Mouse (Mus musculus) stomach, postnatal 0 days (tissue): ENCODE data around the gene AF067063. TPM values are rescaled to one million over a fixed set of nuclear protein-coding genes. Genes with fewer than 3 reads are reported as not detected.
A peak's percentile ranks its signal among the peaks of the same experiment; 100 is the strongest.
"Not testable (repeated sequence)": the region's sequence is repeated elsewhere in the genome, so short reads cannot be mapped to it uniquely, and the experiment has no call there.

Experiments
- ATAC-seq: fragments of 200-750 bp; cut with Nextera tagmentation; 2 replicates; pipeline ENCODE4 v1.8.0; 2017; ENCODE audit not compliant: low FRiP score, low TSS enrichment
- DNase-seq: peaks from one replicate; pipeline ENCODE4 v3.0.0-alpha.2; 2016; ENCODE audit warnings: low spot score
- H3K27ac ChIP-seq: fragments of 300-500 bp; sonication (generic); replicated peaks from 2 replicates; pipeline ENCODE4 v1.5.1; 2014; ENCODE audit warnings: mild to moderate bottlenecking, control low read depth
- H3K27me3 ChIP-seq: fragments of 300-500 bp; sonication (generic); 2 replicates; pipeline ENCODE4 v1.6.1; 2014; ENCODE audit warnings: low read length; ENCODE audit not compliant: control insufficient read depth, insufficient read depth
- H3K36me3 ChIP-seq: fragments of 300-500 bp; sonication (generic); 2 replicates; pipeline ENCODE4 v1.6.1; 2014; ENCODE audit warnings: low read length, mixed read lengths; ENCODE audit not compliant: control insufficient read depth, insufficient read depth
- H3K4me1 ChIP-seq: fragments of 300-500 bp; sonication (generic); replicated peaks from 2 replicates; pipeline ENCODE4 v1.6.1; 2014; ENCODE audit warnings: antibody characterized with exemption; ENCODE audit not compliant: control insufficient read depth, insufficient read depth
- H3K4me2 ChIP-seq: fragments of 300-500 bp; sonication (generic); replicated peaks from 2 replicates; pipeline ENCODE4 v1.6.1; 2014; ENCODE audit warnings: low read depth, mild to moderate bottlenecking, control low read depth, moderate library complexity
- H3K4me3 ChIP-seq: fragments of 300-500 bp; sonication (generic); 2 replicates; pipeline ENCODE4 v1.5.1; 2014; ENCODE audit warnings: low read depth, low read length, control low read depth
- H3K9ac ChIP-seq: fragments of 300-500 bp; sonication (generic); 2 replicates; pipeline ENCODE4 v1.6.1; 2014; ENCODE audit warnings: mild to moderate bottlenecking, low read length, control low read depth, mixed read lengths
- H3K9me3 ChIP-seq: fragments of 300-500 bp; sonication (generic); 2 replicates; pipeline ENCODE4 v1.6.1; 2016; ENCODE audit warnings: low read length; ENCODE audit not compliant: control insufficient read depth
- CTCF ChIP-seq: IDR thresholded peaks from 2 replicates; pipeline ENCODE4 v1.5.1; 2016; ENCODE audit warnings: antibody characterized with exemption, low read depth, mild to moderate bottlenecking, moderate library complexity
- WGBS: fragments of 180-500 bp; shearing (Covaris S2); extraction: QIAGEN DNeasy Blood & Tissue Kit; methylation state at CpG from one replicate; pipeline ENCODE4 v1.1.7; 2014; 5-methylcytosine and 5-hydroxymethylcytosine counted together
- polyA plus RNA-seq: library from polyadenylated mRNA; unstranded; fragments of >200 nt; fragmentation: Nextera tagmentation; extraction: Ambion mirVana; gene quantifications from 2 replicates; pipeline ENCODE4 v1.2.1, GENCODE M21; 2015

The AF067063 gene
- not detected in 2 replicates for polyA plus RNA-seq

GRCm38 (mm10) chr13:119830116-119830515, at the start of gene AF067063:
AF067063 (minus strand) TSS chr13:119830216.
- not testable (repeated sequence) for H3K9ac ChIP-seq, H3K27ac ChIP-seq, ATAC-seq, H3K4me2 ChIP-seq, DNase-seq, H3K9me3 ChIP-seq, H3K4me3 ChIP-seq, H3K36me3 ChIP-seq, H3K27me3 ChIP-seq, H3K4me1 ChIP-seq

- not testable (repeated sequence) for H3K36me3 ChIP-seq, H3K4me3 ChIP-seq, ATAC-seq, H3K9ac ChIP-seq, H3K27ac ChIP-seq, H3K4me2 ChIP-seq, H3K9me3 ChIP-seq, DNase-seq, H3K4me1 ChIP-seq, H3K27me3 ChIP-seq
- 71% methylated on average over 6 of the region's 7 CpGs for WGBS
Measured at GRCm38 (mm10) chr13:119864395-119864999, 34.5 kb upstream of the AF067063 start.

DNA sequence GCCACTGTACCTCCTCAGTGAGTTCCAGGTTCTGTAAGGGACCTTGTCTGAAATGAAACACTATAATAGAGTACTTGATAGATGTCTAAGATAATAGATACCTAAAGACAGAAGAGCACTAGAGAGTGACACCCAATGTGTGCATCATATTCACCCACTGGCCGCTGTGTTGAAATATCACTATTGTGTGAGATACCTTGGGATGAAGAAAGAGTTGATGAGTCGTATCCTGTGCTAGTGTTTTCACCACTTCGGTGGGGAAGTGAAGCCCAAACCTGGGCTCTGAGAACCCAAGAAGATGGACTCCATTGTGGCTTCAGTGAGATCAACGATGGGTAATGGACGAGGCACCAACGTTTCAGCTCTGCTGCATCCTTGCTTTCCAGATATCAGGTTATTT, 32.4 kb upstream of the AF067063 start:
- not testable (repeated sequence) for H3K4me2 ChIP-seq, H3K27me3 ChIP-seq, H3K4me3 ChIP-seq, H3K9me3 ChIP-seq, ATAC-seq, DNase-seq, H3K4me1 ChIP-seq, H3K36me3 ChIP-seq, H3K27ac ChIP-seq, H3K9ac ChIP-seq
- WGBS, result no CpG with 5 or more reads among the region's 6 CpGs

DNA sequence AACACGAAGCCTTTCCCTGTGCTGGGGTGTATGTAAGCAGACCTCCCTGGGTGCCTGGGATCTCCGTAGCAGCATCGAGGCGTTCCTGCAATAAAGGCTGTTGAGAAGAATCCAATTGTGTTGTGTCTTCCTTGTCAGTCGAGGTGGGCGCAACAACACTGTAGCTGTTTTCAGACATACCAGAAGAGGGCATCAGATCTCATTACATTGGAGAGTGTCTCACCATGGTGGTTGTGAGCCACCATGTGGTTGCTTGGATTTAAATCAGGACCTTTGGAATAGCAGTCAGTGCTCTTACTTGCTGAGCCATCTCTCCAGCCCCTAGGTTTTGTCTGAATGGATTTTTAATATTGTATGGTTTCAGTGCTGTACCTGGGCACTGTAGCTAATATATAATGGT, 10.0 kb upstream of the AF067063 start:
- TF ChIP-seq CTCF, result peak; percentile 53
- 26% methylated on average over 6 of the region's 6 CpGs for WGBS
- ATAC-seq, result not testable (repeated sequence)

DNA sequence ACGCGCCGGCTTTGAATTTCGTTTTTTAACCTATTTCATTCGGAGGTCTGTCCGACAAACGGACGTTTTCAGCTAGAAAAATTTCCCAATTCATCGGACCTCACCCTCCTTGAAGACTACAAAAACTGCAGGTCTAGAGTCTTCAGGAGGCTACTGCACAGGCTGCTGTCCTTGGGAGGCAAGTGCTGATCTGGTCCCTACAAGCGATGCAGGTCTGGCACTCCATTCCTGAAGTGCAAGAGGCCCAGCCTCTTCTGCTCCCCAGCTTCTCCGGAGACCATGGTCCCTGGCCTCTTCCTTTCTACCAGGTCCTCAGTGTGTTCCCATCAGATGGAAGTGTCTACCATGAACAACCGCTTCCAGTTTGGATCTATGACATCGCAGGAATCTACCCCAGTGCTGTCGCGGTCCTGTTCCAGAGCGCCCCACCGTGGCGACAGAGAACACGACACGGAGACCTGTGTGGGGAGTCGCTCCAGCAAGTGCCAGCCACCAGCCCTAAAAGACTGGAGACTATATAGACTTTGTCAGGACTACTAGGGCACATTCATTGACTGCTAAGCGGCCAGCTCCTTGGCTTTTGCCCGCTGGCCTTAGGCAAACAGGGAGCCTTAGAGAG, 7.8 kb upstream of the AF067063 start:
- not testable (repeated sequence) for H3K4me1 ChIP-seq, H3K27ac ChIP-seq, H3K36me3 ChIP-seq, H3K4me3 ChIP-seq, H3K9ac ChIP-seq, H3K9me3 ChIP-seq, ATAC-seq, H3K27me3 ChIP-seq, H3K4me2 ChIP-seq
- DNase-seq, result peak; percentile 50
- peak; percentile 46 for TF ChIP-seq CTCF
- WGBS, result 5% methylated on average over 14 of the region's 23 CpGs

More for the DNA sequence above, 10.0 kb upstream of the AF067063 start:
- not testable (repeated sequence) for H3K36me3 ChIP-seq, H3K9me3 ChIP-seq, H3K4me3 ChIP-seq, H3K9ac ChIP-seq, H3K27me3 ChIP-seq, DNase-seq, H3K4me1 ChIP-seq, H3K4me2 ChIP-seq, H3K27ac ChIP-seq

- ATAC-seq, result peak; percentile 73
- H3K9me3 ChIP-seq, H3K27ac ChIP-seq, H3K4me1 ChIP-seq, H3K9ac ChIP-seq, H3K36me3 ChIP-seq, DNase-seq, H3K27me3 ChIP-seq: not testable (repeated sequence)
- peak; percentile 48 for TF ChIP-seq CTCF
- WGBS, result 10% methylated on average over 18 of the region's 23 CpGs
- Histone ChIP-seq H3K4me2 (peak overlapping the region; percentile 37), H3K4me3 (peak overlapping the region; percentile 6; the same call in 1 of the 2 replicates)
Measured at GRCm38 (mm10) chr13:119836324-119836811, 6.4 kb upstream of the AF067063 start.
